Mouse (Mus musculus) heart, embryonic 14.5 days (tissue): ENCODE data around the gene Lancl3. TPM values are rescaled to one million over a fixed set of nuclear protein-coding genes. Genes with fewer than 3 reads are reported as not detected.

ENCODE experiments used
- ATAC-seq: fragments of 200-750 bp; cut with Nextera tagmentation; 2 replicates; pipeline ENCODE4 v1.8.0; 2017; ENCODE audit warnings: low read depth, moderate TSS enrichment; ENCODE audit not compliant: insufficient number of reproducible peaks, insufficient read depth, low FRiP score
- H3K27ac ChIP-seq, 2 experiments: fragments of 200-500 bp in 1 of 2; fragments of 300-500 bp in 1 of 2; sonication (generic) in 1 of 2; replicated peaks in 1 of 2; 2 replicates each; pipeline ENCODE4 v1.5.1; 2012 to 2014; ENCODE audit warnings: low read depth in 2 of 2, low read length in 2 of 2, control low read depth in 1 of 2, mild to moderate bottlenecking in 1 of 2, mixed read lengths in 1 of 2; ENCODE audit not compliant: control insufficient read depth in 1 of 2, insufficient read depth in 1 of 2
- H3K27me3 ChIP-seq: fragments of 300-500 bp; sonication (generic); 2 replicates; pipeline ENCODE4 v1.6.1; 2014; ENCODE audit warnings: mild to moderate bottlenecking, low read length, control low read depth; ENCODE audit not compliant: control insufficient read depth, insufficient read depth
- H3K36me3 ChIP-seq: fragments of 300-500 bp; sonication (generic); 2 replicates; pipeline ENCODE4 v1.6.1; 2014; ENCODE audit warnings: mild to moderate bottlenecking, control low read depth, low read length, mixed read lengths; ENCODE audit not compliant: control insufficient read depth, insufficient read depth
- H3K4me1 ChIP-seq, 2 experiments: fragments of 200-500 bp in 1 of 2; fragments of 300-500 bp in 1 of 2; sonication (generic) in 1 of 2; 2 replicates each; pipeline ENCODE4 v1.6.1; 2012 to 2014; ENCODE audit warnings: low read length in 2 of 2, control low read depth in 1 of 2, mixed read lengths in 1 of 2; ENCODE audit not compliant: control insufficient read depth in 2 of 2, insufficient read depth in 2 of 2
- H3K4me2 ChIP-seq: fragments of 300-500 bp; sonication (generic); 2 replicates; pipeline ENCODE4 v1.6.1; 2014; ENCODE audit warnings: mild to moderate bottlenecking, low read length
- H3K4me3 ChIP-seq, 2 experiments: fragments of 200-500 bp in 1 of 2; fragments of 300-500 bp in 1 of 2; sonication (generic) in 1 of 2; 2 replicates each; pipeline ENCODE4 v1.5.1; 2012 to 2014; ENCODE audit warnings: low read length in 2 of 2, mild to moderate bottlenecking in 2 of 2, control low read depth in 1 of 2, low read depth in 1 of 2, moderate library complexity in 1 of 2; ENCODE audit not compliant: control insufficient read depth in 1 of 2, insufficient read depth in 1 of 2
- H3K9ac ChIP-seq: fragments of 300-500 bp; sonication (generic); 2 replicates; pipeline ENCODE4 v1.6.1; 2014; ENCODE audit warnings: mild to moderate bottlenecking, low read length
- H3K9me3 ChIP-seq: fragments of 300-500 bp; sonication (generic); 2 replicates; pipeline ENCODE4 v1.6.1; 2016; ENCODE audit warnings: low read length, control low read depth; ENCODE audit not compliant: control insufficient read depth
- WGBS: fragments of 180-500 bp; shearing (Covaris S2); extraction: QIAGEN DNeasy Blood & Tissue Kit; methylation state at CpG from one replicate; pipeline ENCODE4 v1.1.7; 2014; 5-methylcytosine and 5-hydroxymethylcytosine counted together
- polyA plus RNA-seq: library from polyadenylated mRNA; unstranded; fragments of >200 nt; fragmentation: Nextera tagmentation; extraction: Ambion mirVana; gene quantifications from 2 replicates; pipeline ENCODE4 v1.2.1, GENCODE M21; 2014

Gene Lancl3
- polyA plus RNA-seq, 1 experiment from 2014 or later: 1.1 TPM

DNA sequence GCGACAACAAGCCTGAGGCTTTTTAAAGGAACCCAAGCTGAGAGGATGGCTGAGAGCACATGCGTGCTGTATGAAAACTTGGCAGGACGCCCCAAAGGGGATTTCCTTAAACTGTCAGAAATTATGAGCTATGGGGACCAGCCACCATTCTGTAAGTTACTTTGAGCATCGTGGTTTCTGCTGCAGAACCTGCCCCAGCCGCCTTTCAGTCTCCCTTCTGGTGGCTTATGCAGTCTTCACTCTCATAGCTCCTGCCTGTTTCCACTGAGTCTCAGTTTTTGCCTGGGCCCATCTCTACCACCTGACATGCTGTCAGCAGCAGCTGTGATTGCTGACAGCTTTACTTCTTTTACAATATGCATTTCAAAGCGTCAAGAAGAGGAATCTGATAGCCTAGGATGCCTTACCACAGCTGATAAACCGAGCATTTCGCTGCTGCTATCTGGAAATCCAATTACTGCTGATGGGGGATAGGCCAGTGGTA lies 43.7 kb downstream of the Lancl3 start:
- 39% methylated on average over 8 of the region's 8 CpGs for WGBS
- H3K27ac ChIP-seq: no peak overlapping the region
- no peaks in the 10 kb centered on the region for H3K36me3 ChIP-seq
- H3K4me2 ChIP-seq: no peak overlapping the region
- no peaks in the 10 kb centered on the region for H3K27me3 ChIP-seq
- H3K9ac ChIP-seq: no peak overlapping the region
- no peak for ATAC-seq
- H3K4me3 ChIP-seq: no peak overlapping the region
- peaks cover 4 to 5% of the 10 kb centered on the region in 2 experiments; a peak in 1 of 4 replicates for H3K4me1 ChIP-seq
- H3K9me3 ChIP-seq: no peaks in the 10 kb centered on the region

DNA sequence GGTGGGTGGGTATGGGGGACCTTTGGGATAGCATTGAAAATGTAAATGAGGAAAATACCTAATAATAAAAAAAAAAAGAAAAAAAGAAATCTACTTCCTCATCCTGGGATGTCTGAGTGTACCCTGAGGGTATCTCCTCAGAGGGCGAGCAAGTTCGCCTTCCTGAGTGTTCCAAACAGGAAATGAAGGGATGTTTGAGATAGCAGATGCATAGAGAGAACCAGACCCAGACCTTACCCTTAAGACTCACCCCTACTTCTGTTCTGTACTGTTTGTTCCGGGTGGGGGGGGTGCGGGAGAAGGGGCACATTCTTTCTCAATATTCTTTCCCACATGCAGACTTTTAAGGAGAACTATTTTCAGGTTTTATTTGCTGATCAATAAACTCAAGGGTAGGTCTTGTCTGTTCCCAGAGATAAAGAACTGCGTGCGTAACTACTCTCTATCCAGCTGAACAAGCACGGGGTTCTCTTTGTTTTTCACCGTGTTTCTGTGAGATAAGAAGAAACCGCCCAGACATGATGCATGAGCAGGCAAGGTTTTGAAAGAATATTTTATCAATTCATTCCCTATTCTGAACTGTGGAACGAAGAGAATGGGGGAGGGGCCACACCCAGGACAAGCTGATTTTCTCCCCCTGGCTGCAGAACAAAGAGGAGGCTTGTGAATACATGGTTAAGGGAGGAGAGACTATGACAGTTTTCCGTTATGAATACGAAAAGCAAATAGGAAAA lies 45.1 kb downstream of the Lancl3 start:
- Histone ChIP-seq H3K9ac (no peak overlapping the region), H3K4me1 (peaks cover 4 to 5% of the 10 kb centered on the region in 2 experiments; a peak in 1 of 4 replicates), H3K9me3 (no peaks in the 10 kb centered on the region), H3K27ac (no peak overlapping the region), H3K36me3 (no peaks in the 10 kb centered on the region), H3K27me3 (no peaks in the 10 kb centered on the region), H3K4me3 (no peak overlapping the region), H3K4me2 (peak overlapping the region; percentile 27)
- 48% methylated on average over 12 of the region's 12 CpGs for WGBS
- no peak for ATAC-seq

DNA sequence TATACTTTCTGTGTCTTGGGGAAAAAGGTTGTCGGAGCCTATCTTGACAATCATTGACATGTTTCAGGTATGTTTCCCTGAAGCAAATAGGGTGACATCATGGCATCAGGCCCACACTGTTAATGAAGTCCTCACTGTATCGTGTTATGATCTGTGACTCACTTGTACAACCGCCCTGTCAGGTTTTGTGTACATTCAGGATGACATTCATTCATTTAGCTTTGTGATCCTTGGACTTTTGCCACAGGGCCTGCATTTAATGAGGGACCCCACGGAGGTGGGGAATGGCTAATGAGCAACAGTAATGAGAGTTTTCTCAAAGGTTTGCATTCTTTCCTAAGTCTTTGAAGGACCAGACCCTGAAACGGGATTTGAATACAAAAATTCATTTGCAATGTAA lies 49.2 kb downstream of the Lancl3 start:
- Histone ChIP-seq H3K36me3 (no peaks in the 10 kb centered on the region), H3K27me3 (no peaks in the 10 kb centered on the region), H3K4me2 (no peak overlapping the region), H3K4me1 (no peaks in the 10 kb centered on the region), H3K4me3 (no peak overlapping the region), H3K27ac (no peak overlapping the region), H3K9ac (no peak overlapping the region), H3K9me3 (no peaks in the 10 kb centered on the region)
- no peak for ATAC-seq
- 62% methylated on average over 5 of the region's 5 CpGs for WGBS

DNA sequence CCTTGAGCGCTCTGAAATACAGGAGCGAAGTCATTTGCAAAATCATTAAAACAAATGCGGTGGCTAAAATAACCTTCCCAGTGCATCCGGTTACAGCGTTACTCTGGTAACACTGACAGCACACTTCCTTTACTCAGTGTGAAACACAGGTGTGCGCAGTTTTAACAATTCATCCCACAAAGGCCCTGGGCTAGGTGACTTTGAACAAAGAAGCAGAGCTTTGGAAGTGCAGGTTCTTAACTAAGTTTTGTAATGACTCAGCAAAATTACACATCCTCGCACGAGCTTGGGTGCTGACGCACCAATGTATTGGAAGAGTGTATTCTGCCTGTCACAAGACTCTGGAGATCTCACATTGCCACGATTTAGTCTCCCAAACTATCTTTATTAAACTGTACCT lies 54.3 kb downstream of the Lancl3 start:
- no peaks in the 10 kb centered on the region for H3K9me3 ChIP-seq
- H3K4me3 ChIP-seq: no peak overlapping the region
- no peaks in the 10 kb centered on the region for H3K27me3 ChIP-seq
- 74% methylated on average over 10 of the region's 10 CpGs for WGBS
- H3K27ac ChIP-seq: no peak overlapping the region
- no peak overlapping the region for H3K4me2 ChIP-seq
- no peak overlapping the region for H3K9ac ChIP-seq
- H3K36me3 ChIP-seq: no peaks in the 10 kb centered on the region
- no peak for ATAC-seq
- H3K4me1 ChIP-seq: no peaks in the 10 kb centered on the region

DNA sequence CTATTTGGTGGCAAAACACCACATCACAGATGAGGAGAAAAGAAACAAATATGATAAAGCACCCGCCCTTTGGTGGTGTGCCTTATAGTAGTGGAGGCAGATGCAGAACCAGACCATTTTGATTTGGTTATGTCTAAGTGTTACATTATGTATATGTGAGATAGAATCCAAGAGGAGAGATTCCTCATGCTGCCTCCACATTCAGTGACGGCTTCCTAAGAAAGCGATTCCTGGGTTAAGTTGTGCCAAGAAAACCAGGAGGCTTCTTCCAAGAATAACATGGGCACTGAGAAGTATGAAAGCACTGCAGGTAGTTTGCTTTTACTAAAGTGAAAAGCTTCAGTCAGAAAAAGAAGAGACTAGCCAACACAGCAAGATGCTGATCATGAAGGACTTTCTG lies 55.2 kb downstream of the Lancl3 start:
- no peak overlapping the region for H3K9ac ChIP-seq
- ATAC-seq: no peak
- no peaks in the 10 kb centered on the region for H3K36me3 ChIP-seq
- no peaks in the 10 kb centered on the region for H3K4me1 ChIP-seq
- H3K27ac ChIP-seq: no peak overlapping the region
- 80% methylated on average over 3 of the region's 3 CpGs for WGBS
- H3K4me2 ChIP-seq: no peak overlapping the region
- no peak overlapping the region for H3K4me3 ChIP-seq
- no peaks in the 10 kb centered on the region for H3K9me3 ChIP-seq
- no peaks in the 10 kb centered on the region for H3K27me3 ChIP-seq

DNA sequence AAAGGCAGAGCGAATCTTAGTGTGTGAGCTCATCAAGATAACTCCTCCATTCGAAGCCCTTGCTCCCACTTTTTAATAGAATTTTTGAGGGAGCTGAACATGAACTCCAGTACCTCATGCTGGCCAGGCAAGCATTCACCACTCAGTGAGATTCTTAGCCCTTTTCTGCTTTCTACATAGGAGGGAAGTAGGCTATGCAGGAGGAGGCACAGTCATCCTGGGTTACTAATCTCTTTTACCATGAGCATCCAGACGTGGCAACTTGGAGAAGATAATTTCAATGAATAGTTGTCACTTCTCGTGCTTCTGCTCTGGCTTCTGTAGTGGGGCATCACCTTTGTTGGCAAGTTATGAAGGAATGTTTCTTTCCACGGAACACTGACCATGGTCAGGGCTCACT lies 57.1 kb downstream of the Lancl3 start, which contains the start of gene Gm14862:
TSS of gene Gm14862 (minus strand) at position 134 of the 400 bp plus-strand sequence.
- no peak for ATAC-seq
- H3K36me3 ChIP-seq: no peaks in the 10 kb centered on the region
- H3K9me3 ChIP-seq: no peaks in the 10 kb centered on the region
- no peak within 1 kb of the TSS for H3K4me2 ChIP-seq
- no peak within 1 kb of the TSS for H3K4me3 ChIP-seq
- WGBS: 73% methylated on average over 5 of the region's 5 CpGs
- H3K27me3 ChIP-seq: no peaks in the 10 kb centered on the region
- H3K9ac ChIP-seq: no peak within 1 kb of the TSS
- H3K4me1 ChIP-seq: no peaks in the 10 kb centered on the region
- H3K27ac ChIP-seq: no peak within 1 kb of the TSS

DNA sequence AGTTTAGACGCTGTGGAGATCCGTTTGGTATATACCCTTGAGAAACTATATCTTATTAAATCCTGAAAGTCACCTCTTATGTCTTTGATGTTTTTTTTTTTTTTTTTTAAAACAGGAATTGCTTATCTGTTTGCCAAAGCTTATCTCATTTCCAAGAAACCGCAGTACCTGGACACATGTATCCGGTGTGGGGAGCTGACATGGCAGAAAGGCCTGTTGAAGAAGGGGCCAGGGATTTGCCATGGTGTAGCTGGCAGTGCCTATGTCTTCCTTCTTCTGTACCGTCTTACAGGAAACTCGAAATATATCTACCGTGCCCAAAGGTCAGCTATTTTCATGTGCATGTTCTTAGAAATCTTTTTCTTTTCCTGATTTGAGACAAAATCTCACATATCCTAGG lies 58.1 kb downstream of the Lancl3 start:
- H3K4me1 ChIP-seq: no peaks in the 10 kb centered on the region
- H3K4me3 ChIP-seq: no peak overlapping the region
- no peaks in the 10 kb centered on the region for H3K9me3 ChIP-seq
- 78% methylated on average over 7 of the region's 7 CpGs for WGBS
- no peak overlapping the region for H3K9ac ChIP-seq
- no peak overlapping the region for H3K4me2 ChIP-seq
- H3K27ac ChIP-seq: no peak overlapping the region
- ATAC-seq: no peak
- no peaks in the 10 kb centered on the region for H3K36me3 ChIP-seq
- no peaks in the 10 kb centered on the region for H3K27me3 ChIP-seq

DNA sequence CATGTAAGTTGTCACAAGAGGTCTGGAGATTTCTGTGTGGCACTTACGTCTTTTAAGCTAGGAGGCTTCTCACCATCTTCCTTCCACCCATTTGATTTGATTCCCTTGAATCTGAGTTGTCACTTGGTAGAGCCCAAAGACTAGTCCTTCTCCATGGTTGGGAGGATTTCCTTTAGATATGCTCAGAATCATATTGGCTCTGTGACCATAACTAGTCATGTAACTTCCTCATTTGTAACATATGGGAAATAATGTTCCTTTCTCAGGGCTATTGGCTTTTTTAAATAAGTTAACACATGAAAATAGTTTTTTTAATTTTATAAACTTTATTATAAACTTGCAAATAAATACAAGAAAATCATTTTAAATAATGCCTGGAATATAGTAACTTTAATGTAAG lies 59.6 kb downstream of the Lancl3 start:
- no peaks in the 10 kb centered on the region for H3K27me3 ChIP-seq
- H3K36me3 ChIP-seq: no peaks in the 10 kb centered on the region
- no peaks in the 10 kb centered on the region for H3K9me3 ChIP-seq
- no peak overlapping the region for H3K27ac ChIP-seq
- WGBS: 58% methylated on average over 1 of the region's 1 CpGs
- H3K4me1 ChIP-seq: no peaks in the 10 kb centered on the region
- no peak overlapping the region for H3K4me2 ChIP-seq
- ATAC-seq: no peak
- no peak overlapping the region for H3K9ac ChIP-seq
- no peak overlapping the region for H3K4me3 ChIP-seq
